In genomic region chr3:37824681-37825080, GRCm38 (mm10) we compare ENCODE assay signal across 16 mouse cellular contexts.
"Had no signal": no experiment of that assay in that cellular context is flagged by ENCODE, and none has a peak within 500 bp of the region (broad histone marks: within the 10 kb centered on the region; RNA-seq: fewer than 3 reads in every experiment).

No protein-coding gene starts in this region.

- H3K4me3 ChIP-seq: neural tube, embryonic 13.5 days; neural tube, embryonic 15.5 days; stomach, embryonic 15.5 days had no signal

- H3K27ac ChIP-seq: neural tube, embryonic 13.5 days; neural tube, embryonic 15.5 days; stomach, embryonic 15.5 days; stomach, postnatal 0 days had no signal

- H3K36me3 ChIP-seq: neural tube, embryonic 13.5 days; neural tube, embryonic 15.5 days; stomach, embryonic 15.5 days had no signal

- H3K4me1 ChIP-seq: neural tube, embryonic 13.5 days; neural tube, embryonic 15.5 days; stomach, embryonic 15.5 days had no signal

- H3K9ac ChIP-seq: neural tube, embryonic 13.5 days; neural tube, embryonic 15.5 days; stomach, embryonic 15.5 days had no signal

- H3K4me2 ChIP-seq: neural tube, embryonic 13.5 days; neural tube, embryonic 15.5 days; stomach, embryonic 15.5 days had no signal

- DNase-seq: retina, postnatal 1 day; right cerebral cortex, adult 18-20 months; right cerebral cortex, postnatal 14 days; right cerebral cortex, postnatal 25 days; right cerebral cortex, postnatal 4 days; spleen, adult 18-20 months; thymus, adult 18-20 months; thymus, adult 2 months; thymus, postnatal 14 days; thymus, postnatal 25 days; thymus, postnatal 36 days; thymus, postnatal 4 days had no signal

- H3K9me3 ChIP-seq: neural tube, embryonic 13.5 days; neural tube, embryonic 15.5 days; stomach, embryonic 15.5 days had no signal

- H3K27me3 ChIP-seq: neural tube, embryonic 13.5 days; neural tube, embryonic 15.5 days; stomach, embryonic 15.5 days had no signal
